Mouse (Mus musculus): ENCODE results near the gene P4ha1.

GRCm38 (mm10) chr10:59275745-59276144 is 47.4 kb upstream of the P4ha1 start:
- TF ChIP-seq CTCF (IDR thresholded peaks at IDR 0.05; ENCODE audit: extremely low read depth, insufficient read depth, low read length) (no peak), POLR2A (IDR thresholded peaks at IDR 0.05; ENCODE audit: extremely low read depth, insufficient read depth, low read length) (no peak)

Data from cortical plate, adult 2 months (tissue).